Mouse (Mus musculus): ENCODE results near the gene Fstl3. TPM values are rescaled to one million over a fixed set of nuclear protein-coding genes. Genes with fewer than 3 reads are reported as not detected.

Gene Fstl3
- polyA plus RNA-seq, 1 experiment, result 12.1 TPM

- no peak overlapping the region for H3ac ChIP-seq (ENCODE audit: control insufficient read depth, insufficient read length, low read depth)
- peaks cover 50% of the 10 kb centered on the region for H3K36me3 ChIP-seq (ENCODE audit: control insufficient read depth, insufficient read depth)
- TF ChIP-seq FOSL1 (IDR thresholded peaks at IDR 0.05; ENCODE audit: insufficient read depth, low read length, poor library complexity, severe bottlenecking), result no peak
- no peak for TF ChIP-seq USF1 (IDR thresholded peaks at IDR 0.05; ENCODE audit: low read depth)
- TF ChIP-seq CTCF (IDR thresholded peaks at IDR 0.05; ENCODE audit: control insufficient read depth, insufficient read depth, insufficient read length), result no peak
- no peak for TF ChIP-seq CEBPB (IDR thresholded peaks at IDR 0.05; ENCODE audit: low read depth)
- TF ChIP-seq MYOD1 (IDR thresholded peaks at IDR 0.05; ENCODE audit: control insufficient read depth, insufficient read length, low read depth), result no peak
- no peak for TF ChIP-seq MAX (IDR thresholded peaks at IDR 0.05)
- TF ChIP-seq MYOG (IDR thresholded peaks at IDR 0.05; ENCODE audit: control insufficient read depth, extremely low read depth, insufficient read length), result no peak
- no peaks in the 10 kb centered on the region for H3K27me3 ChIP-seq (ENCODE audit: control insufficient read depth, insufficient read depth, insufficient read length)
- H3K4me3 ChIP-seq (ENCODE audit: insufficient read depth, poor library complexity, severe bottlenecking), result no peak overlapping the region
- H3K79me2 ChIP-seq (ENCODE audit: control insufficient read depth, insufficient read depth), result peaks cover 14% of the 10 kb centered on the region
- peaks cover 10% of the 10 kb centered on the region for H3K79me3 ChIP-seq (ENCODE audit: low read depth)
These were observed 33.3 kb upstream of the Fstl3 start for GRCm38 (mm10) chr10:79743650-79744365.

GRCm38 (mm10) chr10:79745411-79745810, 31.7 kb upstream of the Fstl3 start:
- peaks cover 14% of the 10 kb centered on the region for H3K79me2 ChIP-seq (ENCODE audit: control insufficient read depth, insufficient read depth)
- peaks cover 7% of the 10 kb centered on the region for H3K79me3 ChIP-seq (ENCODE audit: low read depth)
- H3ac ChIP-seq (ENCODE audit: control insufficient read depth, insufficient read length, low read depth), result no peak overlapping the region
- H3K27me3 ChIP-seq (ENCODE audit: control insufficient read depth, insufficient read depth, insufficient read length), result no peaks in the 10 kb centered on the region
- peak overlapping the region; percentile 43 for H3K4me3 ChIP-seq (ENCODE audit: insufficient read depth, poor library complexity, severe bottlenecking)
- no peak for TF ChIP-seq MYOG (IDR thresholded peaks at IDR 0.05; ENCODE audit: control insufficient read depth, extremely low read depth, insufficient read length)
- no peak for TF ChIP-seq FOSL1 (IDR thresholded peaks at IDR 0.05; ENCODE audit: insufficient read depth, low read length, poor library complexity, severe bottlenecking)
- TF ChIP-seq CTCF (IDR thresholded peaks at IDR 0.05; ENCODE audit: control insufficient read depth, insufficient read depth, insufficient read length), result no peak
- TF ChIP-seq USF1 (IDR thresholded peaks at IDR 0.05; ENCODE audit: low read depth), result no peak
- no peak for TF ChIP-seq CEBPB (IDR thresholded peaks at IDR 0.05; ENCODE audit: low read depth)
- no peak for TF ChIP-seq MYOD1 (IDR thresholded peaks at IDR 0.05; ENCODE audit: control insufficient read depth, insufficient read length, low read depth)
- no peak for TF ChIP-seq MAX (IDR thresholded peaks at IDR 0.05)
- H3K36me3 ChIP-seq (ENCODE audit: control insufficient read depth, insufficient read depth), result peaks cover 34% of the 10 kb centered on the region

GRCm38 (mm10) chr10:79745898-79746773, 30.9 kb upstream of the Fstl3 start, which contains the start of gene Polrmt:
TSS of gene Polrmt (minus strand) at chr10:79746581.
- peaks cover 14% of the 10 kb centered on the region for H3K79me2 ChIP-seq (ENCODE audit: control insufficient read depth, insufficient read depth)
- no peaks in the 10 kb centered on the region for H3K27me3 ChIP-seq (ENCODE audit: control insufficient read depth, insufficient read depth, insufficient read length)
- no peak for TF ChIP-seq CTCF (IDR thresholded peaks at IDR 0.05; ENCODE audit: control insufficient read depth, insufficient read depth, insufficient read length)
- no peak for TF ChIP-seq CEBPB (IDR thresholded peaks at IDR 0.05; ENCODE audit: low read depth)
- no peak for TF ChIP-seq FOSL1 (IDR thresholded peaks at IDR 0.05; ENCODE audit: insufficient read depth, low read length, poor library complexity, severe bottlenecking)
- no peak for TF ChIP-seq USF1 (IDR thresholded peaks at IDR 0.05; ENCODE audit: low read depth)
- TF ChIP-seq MYOD1 (IDR thresholded peaks at IDR 0.05; ENCODE audit: control insufficient read depth, insufficient read length, low read depth), result no peak
- TF ChIP-seq MAX (IDR thresholded peaks at IDR 0.05), result peak; percentile 61
- TF ChIP-seq MYOG (IDR thresholded peaks at IDR 0.05; ENCODE audit: control insufficient read depth, extremely low read depth, insufficient read length), result no peak
- H3K36me3 ChIP-seq (ENCODE audit: control insufficient read depth, insufficient read depth), result peaks cover 27% of the 10 kb centered on the region
- H3K79me3 ChIP-seq (ENCODE audit: low read depth), result peaks cover 7% of the 10 kb centered on the region
- H3K4me3 ChIP-seq (ENCODE audit: insufficient read depth, poor library complexity, severe bottlenecking), result peak within 1 kb of the TSS; percentile 43
- H3ac ChIP-seq (ENCODE audit: control insufficient read depth, insufficient read length, low read depth), result peak within 1 kb of the TSS; percentile 79

GRCm38 (mm10) chr10:79746774-79747151, 30.3 kb upstream of the Fstl3 start:
- TF ChIP-seq MAX (IDR thresholded peaks at IDR 0.05), result no peak
- TF ChIP-seq CEBPB (IDR thresholded peaks at IDR 0.05; ENCODE audit: low read depth), result no peak
- TF ChIP-seq MYOD1 (IDR thresholded peaks at IDR 0.05; ENCODE audit: control insufficient read depth, insufficient read length, low read depth), result no peak
- no peak for TF ChIP-seq MYOG (IDR thresholded peaks at IDR 0.05; ENCODE audit: control insufficient read depth, extremely low read depth, insufficient read length)
- no peak for TF ChIP-seq FOSL1 (IDR thresholded peaks at IDR 0.05; ENCODE audit: insufficient read depth, low read length, poor library complexity, severe bottlenecking)
- no peak for TF ChIP-seq CTCF (IDR thresholded peaks at IDR 0.05; ENCODE audit: control insufficient read depth, insufficient read depth, insufficient read length)
- no peak for TF ChIP-seq USF1 (IDR thresholded peaks at IDR 0.05; ENCODE audit: low read depth)
- Histone ChIP-seq H3K36me3 (ENCODE audit: control insufficient read depth, insufficient read depth) (peaks cover 21% of the 10 kb centered on the region), H3K27me3 (ENCODE audit: control insufficient read depth, insufficient read depth, insufficient read length) (no peaks in the 10 kb centered on the region), H3K79me2 (ENCODE audit: control insufficient read depth, insufficient read depth) (peaks cover 14% of the 10 kb centered on the region), H3K4me3 (ENCODE audit: insufficient read depth, poor library complexity, severe bottlenecking) (no peak overlapping the region), H3ac (ENCODE audit: control insufficient read depth, insufficient read length, low read depth) (no peak overlapping the region), H3K79me3 (ENCODE audit: low read depth) (peaks cover 7% of the 10 kb centered on the region)

- Histone ChIP-seq H3ac (ENCODE audit: control insufficient read depth, insufficient read length, low read depth) (no peak overlapping the region), H3K79me3 (ENCODE audit: low read depth) (peaks cover 7% of the 10 kb centered on the region), H3K4me3 (ENCODE audit: insufficient read depth, poor library complexity, severe bottlenecking) (no peak overlapping the region), H3K27me3 (ENCODE audit: control insufficient read depth, insufficient read depth, insufficient read length) (no peaks in the 10 kb centered on the region), H3K79me2 (ENCODE audit: control insufficient read depth, insufficient read depth) (peaks cover 14% of the 10 kb centered on the region), H3K36me3 (ENCODE audit: control insufficient read depth, insufficient read depth) (peaks cover 10% of the 10 kb centered on the region)
- TF ChIP-seq FOSL1 (IDR thresholded peaks at IDR 0.05; ENCODE audit: insufficient read depth, low read length, poor library complexity, severe bottlenecking) (no peak), MYOD1 (IDR thresholded peaks at IDR 0.05; ENCODE audit: control insufficient read depth, insufficient read length, low read depth) (no peak), CEBPB (IDR thresholded peaks at IDR 0.05; ENCODE audit: low read depth) (no peak)
These were observed 28.6 kb upstream of the Fstl3 start for GRCm38 (mm10) chr10:79748496-79748895.

Data from C2C12 (cell line).